Mouse (Mus musculus): ENCODE data around the gene Atp6v1g2.

DNA sequence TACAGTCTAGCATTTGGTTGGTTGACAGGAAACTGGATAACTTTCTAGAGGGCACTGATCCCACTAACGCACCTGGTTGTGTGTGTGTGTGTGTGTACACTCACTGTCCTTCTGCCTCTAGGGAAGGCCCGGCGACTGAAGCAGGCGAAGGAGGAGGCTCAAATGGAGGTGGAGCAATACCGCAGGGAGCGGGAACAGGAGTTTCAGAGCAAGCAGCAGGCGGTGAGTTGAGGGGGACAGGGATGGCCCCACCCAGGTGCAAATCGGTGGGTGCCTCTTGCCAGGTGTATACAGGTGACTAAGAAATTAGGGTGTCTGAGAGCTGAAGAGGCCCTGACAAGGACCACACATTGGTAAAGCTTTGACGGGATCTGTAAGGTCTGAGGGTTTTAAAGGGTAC, 3.5 kb downstream of the Atp6v1g2 start:
- no peak for TF ChIP-seq CTCF (conservative IDR thresholded peaks at IDR 0.05; ENCODE audit: low read length)
- TF ChIP-seq POU5F1 (IDR thresholded peaks at IDR 0.05; ENCODE audit: borderline replicate concordance, low read length) = no peak
- no peak for TF ChIP-seq NANOG (IDR thresholded peaks at IDR 0.05; ENCODE audit: borderline replicate concordance, low read length)
